Mouse (Mus musculus) ES-Bruce4 (cell line): ENCODE results near the gene Mat2a.

ENCODE experiments used
- CTCF ChIP-seq: IDR thresholded peaks from one replicate; pipeline ENCODE4 v1.8.1; 2011; ENCODE audit warnings: low read depth, low read length
- EP300 ChIP-seq: IDR thresholded peaks from 2 replicates; pipeline ENCODE4 v1.6.1; 2011; ENCODE audit warnings: low read depth, low read length; ENCODE audit not compliant: insufficient read depth
- POLR2A ChIP-seq: IDR thresholded peaks from one replicate; pipeline ENCODE4 v1.8.1; 2011; ENCODE audit warnings: low read length; ENCODE audit not compliant: insufficient read depth

DNA sequence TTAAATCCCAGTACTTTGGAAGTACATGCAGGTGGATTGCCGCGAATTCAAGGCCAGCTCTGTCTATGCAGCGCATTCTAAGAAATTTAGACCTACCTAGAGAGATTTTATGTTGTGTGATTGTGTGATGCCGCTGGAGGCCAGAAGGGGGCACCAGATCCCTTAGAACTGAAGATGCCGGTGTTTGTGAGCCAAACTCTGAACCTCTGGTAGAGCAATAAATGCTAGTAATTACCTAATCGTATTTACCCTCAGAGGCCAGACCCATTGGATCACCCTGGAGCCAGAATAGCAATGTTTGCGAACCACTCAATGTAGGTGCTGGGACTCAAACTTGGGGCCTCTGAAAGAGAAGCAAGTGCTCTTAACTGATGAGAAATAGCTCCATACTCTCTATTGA, 37.5 kb downstream of the Mat2a start:
- no peak for TF ChIP-seq POLR2A
- peak; percentile 73 for TF ChIP-seq CTCF
- TF ChIP-seq EP300 = no peak
